In the genomic region with DNA sequence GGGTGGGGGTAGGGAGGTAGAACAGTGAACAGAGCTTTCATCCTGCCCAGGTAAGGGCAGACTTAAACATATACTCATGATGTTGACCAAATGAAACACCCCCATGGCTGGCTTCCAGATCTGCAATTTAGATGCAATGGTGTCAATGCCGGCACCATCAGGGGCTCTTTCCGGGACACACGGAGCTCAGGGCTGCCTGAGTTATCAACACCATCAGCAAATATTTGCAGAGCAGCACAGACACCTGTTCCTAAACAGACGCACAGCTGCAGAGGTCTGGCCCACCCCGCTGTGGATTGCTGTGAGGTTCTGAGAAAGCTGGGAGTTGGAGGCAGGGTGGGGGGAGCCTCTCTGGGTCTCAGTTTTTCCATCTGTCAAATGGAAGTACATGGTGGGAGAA, we compare ENCODE assay signal across 25 mouse cellular contexts. TPM values are rescaled to one million over a fixed set of nuclear protein-coding genes. Genes with fewer than 3 reads are reported as not detected.
A peak's percentile ranks its signal among the peaks of the same experiment; 100 is the strongest.
DNase-seq lines count a peak whose midpoint lies in the region; ATAC-seq and TF ChIP-seq lines count a peak whose summit lies in the region.
"Had no signal": no experiment of that assay in that cellular context is flagged by ENCODE, and none has a peak within 500 bp of the region (broad histone marks: within the 10 kb centered on the region; RNA-seq: fewer than 3 reads in every experiment).

No protein-coding gene starts in this region.

- no peak for TF ChIP-seq POLR2A in thymus, adult 2 months (IDR thresholded peaks at IDR 0.05; ENCODE audit: control insufficient read depth, extremely low read depth, insufficient read depth, low read length, poor library complexity)

- no peak for DNase-seq in heart, adult 11 months
- DNase-seq in thymus, adult 2 months = peak; percentile 62
- peak; percentile 61 for DNase-seq in thymus, postnatal 4 days
- DNase-seq in right cerebral cortex, adult 2 months (ENCODE audit: low spot score in 2 of 2) = no peak
- no peak for DNase-seq in left cerebral cortex, postnatal 25 days (ENCODE audit: low spot score in 2 of 2)
- DNase-seq: cerebellum, adult 2 months; gastrocnemius, postnatal 14 days; heart, adult 18-20 months; heart, postnatal 14 days; kidney, adult 2 months; kidney, postnatal 10 days; layer of hippocampus, postnatal 36 days; lung, adult 2 months; lung, postnatal 14 days; right cerebral cortex, postnatal 25 days; spleen, adult 18-20 months had no signal

- intact Hi-C loops in left cerebral cortex, postnatal 25 days (cut with DNase I) = no loop called here

- no peaks in the 10 kb centered on the region for H3K36me3 ChIP-seq in heart, embryonic 16.5 days (ENCODE audit: control insufficient read depth, insufficient read depth)
- H3K36me3 ChIP-seq in liver, embryonic 16.5 days (ENCODE audit: control insufficient read depth, insufficient read depth) = no peaks in the 10 kb centered on the region
- no peaks in the 10 kb centered on the region for H3K36me3 ChIP-seq in thymus, adult 2 months (ENCODE audit: control insufficient read depth, insufficient read depth, low read length)
- H3K36me3 ChIP-seq in midbrain, embryonic 13.5 days = no peaks in the 10 kb centered on the region
- H3K36me3 ChIP-seq: embryonic facial prominence, embryonic 15.5 days; heart, embryonic 12.5 days; midbrain, embryonic 15.5 days; neural tube, embryonic 12.5 days had no signal

- no peak overlapping the region for H3K4me2 ChIP-seq in heart, embryonic 16.5 days (ENCODE audit: low read depth, low read length)
- H3K4me2 ChIP-seq in liver, embryonic 16.5 days (ENCODE audit: low read depth, low read length) = no peak overlapping the region
- no peak overlapping the region for H3K4me2 ChIP-seq in midbrain, embryonic 13.5 days (replicated peaks)
- H3K4me2 ChIP-seq: embryonic facial prominence, embryonic 15.5 days; heart, embryonic 12.5 days; midbrain, embryonic 15.5 days; neural tube, embryonic 12.5 days had no signal

- no peak overlapping the region for H3K4me3 ChIP-seq in heart, embryonic 16.5 days (ENCODE audit: low read length)
- H3K4me3 ChIP-seq in liver, embryonic 16.5 days (ENCODE audit: low read depth, low read length) = no peak overlapping the region
- H3K4me3 ChIP-seq in thymus, adult 2 months (ENCODE audit: control insufficient read depth, insufficient read depth, low read length) = no peak overlapping the region
- H3K4me3 ChIP-seq in midbrain, embryonic 13.5 days (replicated peaks) = no peak overlapping the region
- H3K4me3 ChIP-seq: embryonic facial prominence, embryonic 15.5 days; heart, embryonic 12.5 days; midbrain, embryonic 15.5 days; neural tube, embryonic 12.5 days had no signal

- no peaks in the 10 kb centered on the region for H3K9me3 ChIP-seq in heart, embryonic 16.5 days (replicated peaks; ENCODE audit: control insufficient read depth, low read length)
- H3K9me3 ChIP-seq in liver, embryonic 16.5 days (replicated peaks; ENCODE audit: control insufficient read depth, low read length) = no peaks in the 10 kb centered on the region
- H3K9me3 ChIP-seq in midbrain, embryonic 13.5 days = no peaks in the 10 kb centered on the region
- H3K9me3 ChIP-seq: embryonic facial prominence, embryonic 15.5 days; heart, embryonic 12.5 days; midbrain, embryonic 15.5 days; neural tube, embryonic 12.5 days had no signal

- H3K27ac ChIP-seq in heart, embryonic 16.5 days (ENCODE audit: low read length) = no peak overlapping the region
- no peak overlapping the region for H3K27ac ChIP-seq in liver, embryonic 16.5 days (ENCODE audit: low read length)
- no peak overlapping the region for H3K27ac ChIP-seq in thymus, adult 2 months (ENCODE audit: control insufficient read depth, insufficient read depth, low read length)
- H3K27ac ChIP-seq in midbrain, embryonic 13.5 days = no peak overlapping the region
- H3K27ac ChIP-seq: embryonic facial prominence, embryonic 15.5 days; hindbrain, postnatal 0 days; midbrain, embryonic 15.5 days; neural tube, embryonic 12.5 days had no signal

- H3K27me3 ChIP-seq in heart, embryonic 16.5 days (ENCODE audit: control insufficient read depth, insufficient read depth, low read length) = peaks cover 3% of the 10 kb centered on the region; the same call in 1 of the 2 replicates
- H3K27me3 ChIP-seq in liver, embryonic 16.5 days (ENCODE audit: control insufficient read depth, insufficient read depth, low read depth, low read length) = peaks cover 21% of the 10 kb centered on the region
- H3K27me3 ChIP-seq in thymus, adult 2 months (ENCODE audit: control insufficient read depth, insufficient read depth, low read length) = no peaks in the 10 kb centered on the region
- peaks cover 13% of the 10 kb centered on the region; the same call in 1 of the 2 replicates for H3K27me3 ChIP-seq in midbrain, embryonic 13.5 days
- H3K27me3 ChIP-seq: neural tube, embryonic 12.5 days had no signal

- H3K4me1 ChIP-seq in heart, embryonic 16.5 days (ENCODE audit: control insufficient read depth, insufficient read depth, low read length) = peaks cover 3% of the 10 kb centered on the region; the same call in 1 of the 2 replicates
- peaks cover 8% of the 10 kb centered on the region for H3K4me1 ChIP-seq in liver, embryonic 16.5 days (ENCODE audit: control insufficient read depth, low read depth, low read length)
- peaks cover 70% of the 10 kb centered on the region for H3K4me1 ChIP-seq in thymus, adult 2 months (replicated peaks; ENCODE audit: control insufficient read depth, insufficient read depth, low read length)
- H3K4me1 ChIP-seq in midbrain, embryonic 13.5 days (replicated peaks) = peaks cover 13% of the 10 kb centered on the region

- WGBS in heart, embryonic 16.5 days = 60% methylated on average over 5 of the region's 5 CpGs
- WGBS in liver, embryonic 16.5 days (ENCODE audit: insufficient replicate concordance) = 55% methylated on average over 5 of the region's 5 CpGs
- 5% methylated on average over 5 of the region's 5 CpGs for WGBS in thymus, adult 2 months
- WGBS in midbrain, embryonic 13.5 days = 71% methylated on average over 5 of the region's 5 CpGs

- TF ChIP-seq CTCF in thymus, adult 2 months (IDR thresholded peaks at IDR 0.05; ENCODE audit: borderline replicate concordance, control insufficient read depth, extremely low read depth, insufficient read depth, low read length, poor library complexity) = no peak

- H3K9ac ChIP-seq in heart, embryonic 16.5 days (ENCODE audit: low read length) = no peak overlapping the region
- no peak overlapping the region for H3K9ac ChIP-seq in liver, embryonic 16.5 days (ENCODE audit: low read depth, low read length)
- no peak overlapping the region for H3K9ac ChIP-seq in midbrain, embryonic 13.5 days (replicated peaks)
- H3K9ac ChIP-seq: embryonic facial prominence, embryonic 15.5 days; heart, embryonic 12.5 days; midbrain, embryonic 15.5 days; neural tube, embryonic 12.5 days had no signal

- ATAC-seq in heart, embryonic 16.5 days (replicated peaks; ENCODE audit: extremely low read depth, insufficient read depth, low FRiP score) = 0 out of 2 replicates have a peak, but pooled peaks have one; percentile 12
- peak; percentile 74 for ATAC-seq in liver, embryonic 16.5 days (ENCODE audit: low read depth)
- ATAC-seq in midbrain, embryonic 13.5 days = no peak
- ATAC-seq: forebrain, embryonic 16.5 days; hindbrain, postnatal 0 days; midbrain, embryonic 15.5 days had no signal

RNA-seq across cellular contexts. Expression of a gene that starts 9.1 kb away (rescaled TPM):
- 14.9 and 17.2 TPM in 2 replicates for polyA plus RNA-seq in heart, embryonic 16.5 days (2015; fragmentation: Nextera tagmentation; extraction: Ambion mirVana)
- 9.1 and 10.3 TPM in 2 replicates for polyA plus RNA-seq in liver, embryonic 16.5 days (2015; fragmentation: Nextera tagmentation; extraction: Ambion mirVana)
- 17.5 and 19.6 TPM in 2 replicates for polyA plus RNA-seq in thymus, adult 2 months (2012; rRNA removed)
- 17.9 and 18.7 TPM in 2 replicates for polyA plus RNA-seq in midbrain, embryonic 13.5 days (2015; fragmentation: Nextera tagmentation; extraction: Ambion mirVana)
- total RNA-seq in left cerebral cortex, postnatal 25 days (2021) = 10 to 100 TPM; 20.5 to 22.8 TPM

Comparison
In these comparisons a context has a peak if more than half of its experiments do, and no peak if none do; other contexts are left out.
1. DNase-seq: peak in thymus, adult 2 months (single experiment) and thymus, postnatal 4 days (single experiment); none in heart, adult 11 months (single experiment), right cerebral cortex, adult 2 months (0 of 2) and left cerebral cortex, postnatal 25 days (0 of 2).